Mouse (Mus musculus) heart, adult 2 months (tissue): ENCODE measurements at regions not wholly inside any gene's neighbourhood (a gene's known extent, or its start where the extent isn't known, plus 50 kb on each side); places are given as distances from the start of the nearest gene placed in this dataset.

Source experiments
- CTCF ChIP-seq: fragments of 200-600 bp; IDR thresholded peaks from 2 replicates; pipeline ENCODE4 v1.8.1; 2022; ENCODE audit warnings: antibody characterized with exemption, mild to moderate bottlenecking, moderate library complexity
- EP300 ChIP-seq: fragments of 200-500 bp; IDR thresholded peaks from 2 replicates; pipeline ENCODE4 v1.6.1; 2011; ENCODE audit warnings: low read depth, low read length, control low read depth; ENCODE audit not compliant: insufficient read depth

- TF ChIP-seq CTCF (no peak), EP300 (no peak)
Measured at GRCm38 (mm10) chr8:87173720-87174119, 288.7 kb upstream of the N4bp1 start.
